Mouse (Mus musculus) midbrain, embryonic 14.5 days (tissue): ENCODE measurements around the gene Tigar. TPM values are rescaled to one million over a fixed set of nuclear protein-coding genes. Genes with fewer than 3 reads are reported as not detected.

Experiments used
- polyA plus RNA-seq: library from polyadenylated mRNA; unstranded; fragments of >200 nt; fragmentation: Nextera tagmentation; extraction: Ambion mirVana; gene quantifications from 2 replicates; pipeline ENCODE4 v1.2.1, GENCODE M21; 2014

The Tigar gene
- polyA plus RNA-seq, 1 experiment from 2014 or later, result 6.5 TPM

Other genes starting within 250 kb of the Tigar start
- not detected in 2 replicates for gene Dyrk4, start 187.7 kb downstream of the Tigar start, polyA plus RNA-seq
- 13.2 and 14.8 TPM in 2 replicates for gene Rad51ap1, start 170.0 kb downstream of the Tigar start, polyA plus RNA-seq
- gene D6Wsu163e, start 169.6 kb downstream of the Tigar start, polyA plus RNA-seq, result 28.6 and 34.8 TPM in 2 replicates
- not detected in 2 replicates for gene Fgf6, start 94.0 kb downstream of the Tigar start, polyA plus RNA-seq
- 0.18 TPM in 1 of 2 replicates, not detected in the other for gene Fgf23, start 36.7 kb downstream of the Tigar start, polyA plus RNA-seq
- 252 and 477 TPM in 2 replicates for gene Ccnd2, start 42.6 kb upstream of the Tigar start, polyA plus RNA-seq